Mouse (Mus musculus) gastrocnemius, postnatal 10 days (tissue): Measurements from ENCODE around the gene Anks1b. TPM values are rescaled to one million over a fixed set of nuclear protein-coding genes. Genes with fewer than 3 reads are reported as not detected.

Source experiments
- DNase-seq: peaks from one replicate; pipeline ENCODE4 v3.0.0; 2021; ENCODE audit warnings: mixed read lengths
- total RNA-seq, 2 experiments: library from RNA; stranded (reverse); gene quantifications; 2 replicates each; pipeline ENCODE4 v1.2.3; 2021

Gene Anks1b
- total RNA-seq, 2 experiments from 2014 or later = 0.82 to 1.6 TPM

- DNase-seq = no peak
Observed at GRCm38 (mm10) chr10:90880854-90881560, 1007.7 kb downstream of the Anks1b start.

- no peak for DNase-seq
Observed at GRCm38 (mm10) chr10:90889566-90889965, 1016.3 kb downstream of the Anks1b start.

- DNase-seq = no peak
Observed at GRCm38 (mm10) chr10:90892728-90893127, 1019.4 kb downstream of the Anks1b start.

GRCm38 (mm10) chr10:90897894-90898293 is 1024.6 kb downstream of the Anks1b start:
- no peak for DNase-seq

GRCm38 (mm10) chr10:90904185-90904584 is 1030.9 kb downstream of the Anks1b start:
- no peak for DNase-seq

- DNase-seq = no peak
Observed at GRCm38 (mm10) chr10:90907381-90907780, 1034.1 kb downstream of the Anks1b start.

GRCm38 (mm10) chr10:90923476-90923875 is 1050.2 kb downstream of the Anks1b start:
- no peak for DNase-seq

GRCm38 (mm10) chr10:90933088-90933487 is 1059.8 kb downstream of the Anks1b start:
- DNase-seq = no peak

GRCm38 (mm10) chr10:90934678-90935077 is 1061.4 kb downstream of the Anks1b start:
- DNase-seq = no peak

- DNase-seq = no peak
Observed at GRCm38 (mm10) chr10:90937721-90938460, 1064.6 kb downstream of the Anks1b start.

GRCm38 (mm10) chr10:90940521-90941520 is 1067.5 kb downstream of the Anks1b start:
- DNase-seq = no peak

- no peak for DNase-seq
Observed at GRCm38 (mm10) chr10:90942001-90942700, 1068.8 kb downstream of the Anks1b start.

- no peak for DNase-seq
Observed at GRCm38 (mm10) chr10:90947043-90947442, 1073.7 kb downstream of the Anks1b start.

- no peak for DNase-seq
Observed at GRCm38 (mm10) chr10:90947608-90948373, 1074.5 kb downstream of the Anks1b start.

- DNase-seq = no peak
Observed at GRCm38 (mm10) chr10:90953103-90953709, 1079.9 kb downstream of the Anks1b start.

- DNase-seq = no peak
Observed at GRCm38 (mm10) chr10:90953821-90954220, 1080.5 kb downstream of the Anks1b start.

GRCm38 (mm10) chr10:90960374-90960773 is 1087.1 kb downstream of the Anks1b start:
- no peak for DNase-seq

- no peak for DNase-seq
Observed at GRCm38 (mm10) chr10:90964511-90964910, 1091.2 kb downstream of the Anks1b start.

GRCm38 (mm10) chr10:90965671-90966315 is 1092.5 kb downstream of the Anks1b start:
- no peak for DNase-seq

- DNase-seq = no peak
Observed at GRCm38 (mm10) chr10:90966821-90967220, 1093.5 kb downstream of the Anks1b start.
